Mouse (Mus musculus) layer of hippocampus, adult 11-12 months (tissue): ENCODE results near the gene Zfand6.

ENCODE experiments used
- DNase-seq: peaks from one replicate; pipeline ENCODE4 v3.0.0; 2022; ENCODE audit warnings: low spot score

Zfand6 gene

DNA sequence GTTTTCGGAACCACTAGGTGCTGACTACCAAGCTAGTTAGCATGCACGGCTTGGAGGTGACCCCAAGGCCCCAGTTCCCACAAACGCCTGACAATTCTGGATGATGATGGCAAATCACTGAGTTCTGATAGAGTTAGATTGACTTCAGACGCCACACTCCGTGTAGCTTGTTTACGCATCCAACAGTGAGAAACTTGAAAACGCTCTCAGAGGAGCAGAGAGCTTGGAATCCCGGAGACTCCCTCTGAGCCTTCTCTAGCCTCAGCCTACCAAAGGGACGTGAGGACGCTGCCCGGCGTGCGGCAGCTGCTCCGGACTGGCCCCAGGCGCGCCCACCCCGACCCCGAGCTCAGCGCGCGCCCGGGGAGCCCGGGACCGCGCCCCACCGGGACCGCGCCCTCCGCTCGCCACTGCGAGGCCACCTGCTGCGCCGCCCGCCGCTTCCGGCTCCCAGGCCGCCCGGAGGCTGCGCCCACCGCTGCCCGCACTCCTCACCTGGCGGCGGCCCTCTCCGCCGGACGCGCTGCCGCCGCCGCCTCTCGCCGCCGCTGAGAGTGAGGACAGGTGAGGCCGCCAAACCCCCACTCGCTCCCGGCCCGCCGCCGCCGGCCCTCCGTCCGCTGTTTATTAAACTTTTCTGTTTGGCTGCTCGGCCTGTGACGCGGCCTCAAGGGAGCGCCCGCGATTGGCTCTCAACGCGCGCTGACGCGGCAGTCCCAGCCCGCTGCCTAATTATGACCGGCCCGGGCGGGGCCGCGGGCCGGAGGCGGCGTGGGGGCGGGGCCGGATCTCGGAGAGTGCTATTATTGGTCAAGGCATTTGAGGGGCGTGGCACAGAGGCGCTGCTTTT lies at the start of gene Zfand6:
Gene Zfand6 (minus strand): TSS at position 709 of the 850 bp plus-strand sequence.
- DNase-seq, result peak; percentile 99

GRCm38 (mm10) chr7:84736803-84737202 lies 47.0 kb upstream of the Zfand6 start:
- DNase-seq, result no peak

DNA sequence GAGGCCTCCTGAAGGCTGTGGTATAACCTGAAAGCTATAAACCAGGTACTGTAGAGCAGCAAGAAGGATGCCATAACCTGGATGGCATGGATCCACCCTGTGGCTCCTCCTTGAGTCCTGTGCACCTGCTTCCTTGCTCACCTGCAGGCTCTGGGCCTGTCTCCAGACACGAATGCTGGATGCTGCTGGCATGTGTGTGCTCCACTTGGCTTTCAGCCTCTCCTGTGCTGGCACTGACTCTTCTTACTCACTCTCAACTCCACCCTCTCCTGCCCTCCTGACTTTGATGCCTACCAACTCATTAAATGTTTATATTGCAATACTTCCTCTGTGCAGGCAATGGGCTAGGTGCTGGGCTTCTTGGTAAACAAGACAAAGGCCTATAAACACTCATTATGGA lies 43.3 kb upstream of the Zfand6 start:
- DNase-seq, result no peak

DNA sequence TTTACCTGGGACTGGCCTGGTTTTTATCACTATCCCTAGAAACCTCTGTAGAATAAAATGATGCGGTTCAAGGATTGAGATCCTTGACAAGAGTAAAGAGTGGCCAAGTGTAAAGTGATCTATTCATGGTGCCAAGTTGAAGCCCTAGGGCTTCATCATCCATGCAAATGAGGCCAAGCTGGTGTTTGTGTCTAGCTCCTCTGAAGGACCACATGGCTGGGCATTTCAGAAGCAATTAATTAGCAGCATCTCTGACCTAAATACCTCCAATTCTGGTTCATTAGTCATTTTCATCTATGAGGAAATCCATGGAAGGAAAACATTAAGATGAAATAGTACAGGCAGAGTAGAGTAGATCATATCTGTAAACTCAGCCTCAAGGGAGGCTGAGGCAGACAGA lies 42.3 kb upstream of the Zfand6 start:
- no peak for DNase-seq

GRCm38 (mm10) chr7:84731076-84731475 lies 41.3 kb upstream of the Zfand6 start:
- no peak for DNase-seq

- DNase-seq, result no peak
Observed at GRCm38 (mm10) chr7:84722804-84723459, 33.2 kb upstream of the Zfand6 start.

- no peak for DNase-seq
Observed at GRCm38 (mm10) chr7:84710287-84710958, 20.7 kb upstream of the Zfand6 start.

DNA sequence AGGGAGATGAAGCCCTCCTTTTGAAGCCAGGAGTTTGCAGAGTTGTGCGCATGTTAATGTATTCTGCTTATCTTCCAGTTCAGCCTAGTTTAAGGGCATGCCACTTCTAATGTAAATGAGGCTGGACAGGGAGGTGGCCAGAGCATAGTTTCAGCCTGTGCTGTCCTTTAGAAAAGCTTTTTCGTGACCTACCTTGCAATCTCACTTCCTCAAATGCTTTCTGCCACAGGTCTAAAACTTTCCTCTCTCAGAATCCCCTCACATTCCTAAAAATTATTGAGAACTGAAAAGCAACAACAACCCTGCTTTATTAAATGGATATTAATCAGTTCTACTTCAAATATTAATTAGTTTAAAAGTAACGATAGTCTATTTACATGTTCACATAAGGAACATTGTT lies 17.1 kb upstream of the Zfand6 start:
- DNase-seq, result no peak

DNA sequence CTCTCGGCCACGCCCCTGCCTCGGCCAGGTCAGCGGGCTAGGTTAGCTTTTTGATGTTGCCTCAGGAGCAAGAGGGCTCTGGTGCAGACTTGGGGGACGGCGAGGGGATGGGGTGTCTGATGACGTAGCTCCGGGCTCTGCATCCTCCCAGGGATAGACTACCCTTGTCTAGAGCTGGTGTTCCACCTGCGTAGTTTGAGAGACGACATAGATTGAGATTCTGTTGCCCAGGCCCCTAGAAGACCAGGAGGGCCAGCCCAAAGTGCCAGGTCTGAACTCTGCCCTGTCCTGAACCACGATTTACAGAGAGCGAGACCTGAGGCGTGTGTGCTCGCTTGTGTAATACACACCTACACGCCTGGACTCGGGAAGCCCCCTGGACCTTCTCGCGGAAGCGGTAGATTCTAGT lies 346 bp upstream of the Zfand6 start:
- no peak for DNase-seq

- no peak for DNase-seq
Observed at GRCm38 (mm10) chr7:84687653-84688580, 1.8 kb downstream of the Zfand6 start.

- DNase-seq, result no peak
Observed at GRCm38 (mm10) chr7:84686380-84686779, 3.4 kb downstream of the Zfand6 start.

DNA sequence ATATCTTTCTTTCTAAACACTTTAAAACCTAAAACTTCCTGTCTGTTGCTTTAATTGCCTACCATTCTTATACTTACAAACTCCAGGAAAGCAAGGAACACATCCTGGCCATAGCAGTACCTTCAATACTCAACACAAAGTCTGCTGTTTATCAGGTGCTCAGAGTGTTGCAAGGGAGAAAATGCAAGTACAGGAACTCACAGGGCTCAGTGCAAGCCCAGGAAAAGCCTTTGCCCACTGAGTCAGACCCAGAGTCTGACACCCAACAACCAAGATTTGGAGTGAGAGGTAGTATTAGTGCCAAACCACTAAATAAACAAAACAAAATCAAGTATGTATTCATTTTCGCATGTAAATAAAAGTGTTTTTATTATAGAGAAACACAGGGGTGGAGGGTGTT lies 5.1 kb downstream of the Zfand6 start:
- DNase-seq, result no peak

- no peak for DNase-seq
Observed at GRCm38 (mm10) chr7:84681558-84681957, 8.2 kb downstream of the Zfand6 start.

- DNase-seq, result no peak
Observed at GRCm38 (mm10) chr7:84680931-84681330, 8.8 kb downstream of the Zfand6 start.

DNA sequence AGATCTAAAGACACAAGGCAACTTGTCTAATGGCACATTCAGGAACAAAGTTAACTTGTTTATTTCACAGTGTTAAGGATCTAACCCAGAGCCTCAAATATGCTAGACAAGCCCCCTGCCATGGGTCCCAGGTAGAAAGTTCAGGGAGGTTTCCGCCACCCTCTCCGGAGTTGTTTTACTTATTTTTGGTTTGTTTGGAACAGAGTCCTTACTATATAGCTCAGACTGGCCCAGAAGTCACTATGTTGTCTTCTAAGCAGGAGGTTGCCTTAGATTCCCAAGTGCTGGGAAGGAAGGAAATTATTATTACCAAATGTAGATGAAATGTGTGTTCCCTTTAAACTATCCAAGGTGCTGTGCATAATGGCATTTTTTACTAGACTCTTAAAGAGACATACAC lies 9.7 kb downstream of the Zfand6 start:
- no peak for DNase-seq

- DNase-seq, result peak; percentile 78
Observed at GRCm38 (mm10) chr7:84679264-84679663, 10.5 kb downstream of the Zfand6 start.

GRCm38 (mm10) chr7:84673103-84673502 lies 16.7 kb downstream of the Zfand6 start:
- DNase-seq, result no peak

DNA sequence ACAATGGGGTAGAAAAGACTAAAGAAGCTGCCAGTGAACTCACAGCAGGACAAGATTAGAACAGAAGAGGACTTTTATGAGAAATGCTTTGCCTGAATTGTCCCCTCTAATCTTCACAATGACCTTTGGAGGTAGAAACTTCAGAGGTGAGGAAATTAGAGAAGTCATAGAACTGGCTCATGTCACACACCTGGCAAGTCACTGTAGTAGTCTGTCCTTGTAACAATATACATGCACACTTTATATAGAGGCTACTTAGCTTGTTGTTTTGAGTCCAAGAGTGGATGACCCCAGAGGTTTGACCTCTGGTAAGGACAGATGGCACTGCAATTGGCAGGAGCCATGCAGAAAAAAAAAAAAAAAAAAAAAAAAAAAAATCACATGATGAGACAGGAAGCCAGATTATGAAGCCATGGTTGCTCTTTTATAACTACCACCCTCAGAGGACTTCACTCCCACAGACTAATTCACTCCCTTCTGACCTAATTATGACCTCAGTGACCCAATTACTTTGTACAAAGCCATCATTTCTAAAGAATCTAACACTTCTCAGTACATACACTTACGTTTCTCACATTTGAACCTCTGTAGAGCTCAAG lies 20.1 kb downstream of the Zfand6 start:
- DNase-seq, result no peak

GRCm38 (mm10) chr7:84667946-84668345 lies 21.8 kb downstream of the Zfand6 start:
- no peak for DNase-seq

- DNase-seq, result no peak
Observed at GRCm38 (mm10) chr7:84652740-84653139, 37.0 kb downstream of the Zfand6 start.

DNA sequence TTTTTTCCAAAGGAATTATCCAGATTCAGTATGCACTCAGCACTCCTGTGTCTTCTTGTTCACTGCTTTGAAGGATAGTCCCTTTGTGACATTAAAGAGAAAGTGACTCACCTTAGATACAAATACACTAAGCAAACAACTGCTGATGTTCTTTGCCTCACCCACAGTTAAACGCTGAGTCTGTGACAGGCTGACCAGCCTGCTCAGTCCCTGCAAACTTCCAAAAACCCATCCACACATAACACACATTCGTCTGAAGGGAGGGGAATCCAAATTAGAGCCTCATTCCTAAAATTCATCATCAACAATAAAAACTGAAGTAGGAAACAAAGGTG lies 37.8 kb downstream of the Zfand6 start:
- no peak for DNase-seq
